Mouse (Mus musculus) lung, embryonic 16.5 days (tissue): Measurements from ENCODE around the gene Gm9045. TPM values are rescaled to one million over a fixed set of nuclear protein-coding genes. Genes with fewer than 3 reads are reported as not detected.
"Not testable (repeated sequence)": the region's sequence is repeated elsewhere in the genome, so short reads cannot be mapped to it uniquely, and the experiment has no call there.

Experiments
- ATAC-seq: fragments of 200-750 bp; cut with Nextera tagmentation; 2 replicates; pipeline ENCODE4 v1.8.0; 2017; ENCODE audit warnings: low read depth, mild to moderate bottlenecking, moderate library complexity
- H3K27ac ChIP-seq: fragments of 300-500 bp; sonication (generic); 2 replicates; pipeline ENCODE4 v1.5.1; 2014; ENCODE audit warnings: mild to moderate bottlenecking, control low read depth, low read length
- H3K27me3 ChIP-seq: fragments of 300-500 bp; sonication (generic); 2 replicates; pipeline ENCODE4 v1.6.1; 2014; ENCODE audit warnings: low read depth, low read length, mixed read lengths; ENCODE audit not compliant: control insufficient read depth, insufficient read depth
- H3K36me3 ChIP-seq: fragments of 300-500 bp; sonication (generic); 2 replicates; pipeline ENCODE4 v1.6.1; 2014; ENCODE audit warnings: low read length; ENCODE audit not compliant: control insufficient read depth, insufficient read depth
- H3K4me1 ChIP-seq: fragments of 300-500 bp; sonication (generic); replicated peaks from 2 replicates; pipeline ENCODE4 v1.6.1; 2014; ENCODE audit warnings: low read length, mixed read lengths; ENCODE audit not compliant: control insufficient read depth, insufficient read depth
- H3K4me2 ChIP-seq: fragments of 300-500 bp; sonication (generic); 2 replicates; pipeline ENCODE4 v1.6.1; 2014; ENCODE audit warnings: low read depth, low read length, control low read depth
- H3K4me3 ChIP-seq: fragments of 300-500 bp; sonication (generic); 2 replicates; pipeline ENCODE4 v1.5.1; 2014; ENCODE audit warnings: mild to moderate bottlenecking, low read length, control low read depth
- H3K9ac ChIP-seq: fragments of 300-500 bp; sonication (generic); 2 replicates; pipeline ENCODE4 v1.6.1; 2014; ENCODE audit warnings: low read length, control low read depth
- H3K9me3 ChIP-seq: fragments of 300-500 bp; sonication (generic); 2 replicates; pipeline ENCODE4 v1.6.1; 2016; ENCODE audit warnings: low read length; ENCODE audit not compliant: control insufficient read depth
- WGBS: fragments of 180-500 bp; shearing (Covaris S2); extraction: QIAGEN DNeasy Blood & Tissue Kit; methylation state at CpG from one replicate; pipeline ENCODE4 v1.1.7; 2014; 5-methylcytosine and 5-hydroxymethylcytosine counted together
- polyA plus RNA-seq: library from polyadenylated mRNA; unstranded; fragments of >200 nt; fragmentation: Nextera tagmentation; extraction: Ambion mirVana; gene quantifications from 2 replicates; pipeline ENCODE4 v1.2.1, GENCODE M21; 2015

Gm9045 gene
- 0.06 TPM in 1 of 2 replicates, not detected in the other for polyA plus RNA-seq

DNA sequence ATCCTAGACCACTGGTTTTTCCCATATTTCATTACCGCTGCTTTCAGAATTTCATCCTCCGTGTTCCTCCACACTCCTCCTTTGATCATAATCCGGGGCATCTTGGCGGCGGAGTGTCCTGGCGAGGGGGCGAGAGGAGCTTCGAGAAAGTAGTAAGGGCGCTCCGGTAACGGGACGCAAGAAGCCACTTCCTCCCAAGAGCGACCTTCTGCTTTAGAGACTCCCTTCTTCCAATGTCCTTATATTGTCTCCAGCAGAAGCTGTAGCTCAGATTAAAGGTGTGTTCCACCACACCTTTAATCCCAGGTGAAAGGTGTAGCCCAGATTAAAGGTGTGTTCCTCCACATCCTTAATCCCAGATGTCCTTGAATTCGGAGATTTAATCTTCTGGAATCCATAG is at the start of gene Gm9045:
Gm9045 (minus strand) TSS at position 101 of the 400 bp plus-strand sequence.
- not testable (repeated sequence) for H3K36me3 ChIP-seq, H3K4me3 ChIP-seq, H3K4me2 ChIP-seq, H3K9me3 ChIP-seq, H3K9ac ChIP-seq, H3K4me1 ChIP-seq, H3K27me3 ChIP-seq, H3K27ac ChIP-seq, ATAC-seq
- no CpG with 5 or more reads among the region's 14 CpGs for WGBS

DNA sequence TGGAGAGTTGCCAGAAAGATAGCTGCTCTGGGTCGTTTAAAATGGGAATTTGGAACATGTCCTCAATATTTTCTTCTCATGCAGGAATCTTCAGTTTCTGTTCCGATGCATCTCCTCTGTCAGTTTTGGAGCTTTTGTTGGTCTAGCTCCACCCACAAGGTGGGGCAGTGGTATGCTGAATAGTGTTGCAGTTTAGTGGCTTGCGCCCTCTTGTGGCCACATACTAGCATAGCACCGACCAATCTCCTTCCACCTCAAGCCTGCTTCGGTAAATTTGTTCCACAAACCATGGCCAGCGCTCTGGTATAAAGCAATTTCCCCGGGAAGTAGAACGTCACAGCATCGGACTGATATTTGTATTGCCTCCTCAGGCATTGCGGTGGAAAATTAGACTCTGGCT is 32.8 kb upstream of the Gm9045 start:
- no peaks in the 10 kb centered on the region for H3K9me3 ChIP-seq
- H3K4me3 ChIP-seq = no peak overlapping the region
- WGBS = 3% methylated on average over 10 of the region's 10 CpGs
- H3K27ac ChIP-seq = no peak overlapping the region
- peak; percentile 91 for ATAC-seq
- H3K4me2 ChIP-seq = peak overlapping the region; percentile 44
- no peaks in the 10 kb centered on the region for H3K4me1 ChIP-seq
- H3K36me3 ChIP-seq = no peaks in the 10 kb centered on the region
- no peak overlapping the region for H3K9ac ChIP-seq
- no peaks in the 10 kb centered on the region for H3K27me3 ChIP-seq

DNA sequence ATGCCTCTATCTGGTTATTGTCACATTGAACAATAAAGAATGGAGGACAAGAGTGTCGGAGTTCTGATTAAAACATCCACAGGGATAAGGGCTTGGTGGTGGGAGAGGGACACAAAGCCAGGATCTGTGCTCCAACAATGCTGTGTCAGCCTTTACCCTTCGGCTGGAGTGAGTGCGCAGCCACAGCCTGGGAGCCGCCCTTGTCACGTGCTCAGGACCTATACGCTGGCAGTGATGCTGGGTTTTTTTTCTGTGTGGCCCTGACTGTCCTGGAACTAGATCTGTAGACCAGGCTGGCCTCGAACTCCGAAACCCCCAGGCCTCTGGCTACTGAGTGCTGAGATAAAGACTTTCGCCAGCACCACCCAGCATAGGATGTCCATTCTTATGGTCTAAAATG is 31.9 kb upstream of the Gm9045 start:
- no peak for ATAC-seq
- 91% methylated on average over 9 of the region's 9 CpGs for WGBS
- no peaks in the 10 kb centered on the region for H3K36me3 ChIP-seq
- H3K4me3 ChIP-seq = no peak overlapping the region
- no peak overlapping the region for H3K9ac ChIP-seq
- H3K4me2 ChIP-seq = no peak overlapping the region
- H3K9me3 ChIP-seq = no peaks in the 10 kb centered on the region
- H3K27me3 ChIP-seq = no peaks in the 10 kb centered on the region
- H3K27ac ChIP-seq = no peak overlapping the region
- no peaks in the 10 kb centered on the region for H3K4me1 ChIP-seq

DNA sequence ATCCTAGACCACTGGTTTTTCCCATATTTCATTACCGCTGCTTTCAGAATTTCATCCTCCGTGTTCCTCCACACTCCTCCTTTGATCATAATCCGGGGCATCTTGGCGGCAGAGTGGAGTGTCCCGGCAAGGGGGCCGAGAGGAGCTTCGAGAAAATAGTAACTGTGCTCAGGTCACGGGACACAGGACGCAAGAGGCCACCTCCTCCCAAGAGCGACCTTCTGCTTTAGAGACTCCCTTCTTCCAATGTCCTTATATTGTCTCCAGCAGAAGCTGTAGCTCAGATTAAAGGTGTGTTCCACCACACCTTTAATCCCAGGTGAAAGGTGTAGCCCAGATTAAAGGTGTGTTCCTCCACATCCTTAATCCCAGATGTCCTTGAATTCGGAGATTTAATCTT is 16.4 kb upstream of the Gm9045 start, which contains the start of gene Gm9049:
Gm9049 (minus strand) TSS at position 101 of the 400 bp plus-strand sequence.
- H3K4me3 ChIP-seq, H3K36me3 ChIP-seq, H3K9me3 ChIP-seq, H3K4me2 ChIP-seq, H3K27ac ChIP-seq, H3K9ac ChIP-seq, ATAC-seq, H3K4me1 ChIP-seq, H3K27me3 ChIP-seq: not testable (repeated sequence)
- WGBS = no CpG with 5 or more reads among the region's 11 CpGs

DNA sequence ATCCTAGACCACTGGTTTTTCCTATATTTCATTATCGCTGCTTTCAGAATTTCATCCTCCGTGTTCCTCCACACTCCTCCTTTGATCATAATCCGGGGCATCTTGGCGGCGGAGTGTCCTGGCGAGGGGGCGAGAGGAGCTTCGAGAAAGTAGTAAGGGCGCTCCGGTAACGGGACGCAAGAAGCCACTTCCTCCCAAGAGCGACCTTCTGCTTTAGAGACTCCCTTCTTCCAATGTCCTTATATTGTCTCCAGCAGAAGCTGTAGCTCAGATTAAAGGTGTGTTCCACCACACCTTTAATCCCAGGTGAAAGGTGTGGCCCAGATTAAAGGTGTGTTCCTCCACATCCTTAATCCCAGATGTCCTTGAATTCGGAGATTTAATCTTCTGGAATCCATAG is 10.9 kb upstream of the Gm9045 start, which contains the start of gene Gm9048:
Gm9048 (minus strand) TSS at position 101 of the 400 bp plus-strand sequence.
- not testable (repeated sequence) for H3K4me3 ChIP-seq, H3K4me2 ChIP-seq, H3K27me3 ChIP-seq, H3K9me3 ChIP-seq, H3K9ac ChIP-seq, ATAC-seq, H3K4me1 ChIP-seq, H3K36me3 ChIP-seq, H3K27ac ChIP-seq
- WGBS = no CpG with 5 or more reads among the region's 14 CpGs

DNA sequence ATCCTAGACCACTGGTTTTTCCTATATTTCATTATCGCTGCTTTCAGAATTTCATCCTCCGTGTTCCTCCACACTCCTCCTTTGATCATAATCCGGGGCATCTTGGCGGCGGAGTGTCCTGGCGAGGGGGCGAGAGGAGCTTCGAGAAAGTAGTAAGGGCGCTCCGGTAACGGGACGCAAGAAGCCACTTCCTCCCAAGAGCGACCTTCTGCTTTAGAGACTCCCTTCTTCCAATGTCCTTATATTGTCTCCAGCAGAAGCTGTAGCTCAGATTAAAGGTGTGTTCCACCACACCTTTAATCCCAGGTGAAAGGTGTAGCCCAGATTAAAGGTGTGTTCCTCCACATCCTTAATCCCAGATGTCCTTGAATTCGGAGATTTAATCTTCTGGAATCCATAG is 5.5 kb upstream of the Gm9045 start, which contains the start of gene Gm9046:
Gm9046 (minus strand) TSS at position 101 of the 400 bp plus-strand sequence.
- H3K9me3 ChIP-seq, H3K27ac ChIP-seq, H3K9ac ChIP-seq, H3K36me3 ChIP-seq, H3K4me1 ChIP-seq, H3K4me3 ChIP-seq, H3K4me2 ChIP-seq, H3K27me3 ChIP-seq, ATAC-seq: not testable (repeated sequence)
- WGBS = no CpG with 5 or more reads among the region's 14 CpGs

DNA sequence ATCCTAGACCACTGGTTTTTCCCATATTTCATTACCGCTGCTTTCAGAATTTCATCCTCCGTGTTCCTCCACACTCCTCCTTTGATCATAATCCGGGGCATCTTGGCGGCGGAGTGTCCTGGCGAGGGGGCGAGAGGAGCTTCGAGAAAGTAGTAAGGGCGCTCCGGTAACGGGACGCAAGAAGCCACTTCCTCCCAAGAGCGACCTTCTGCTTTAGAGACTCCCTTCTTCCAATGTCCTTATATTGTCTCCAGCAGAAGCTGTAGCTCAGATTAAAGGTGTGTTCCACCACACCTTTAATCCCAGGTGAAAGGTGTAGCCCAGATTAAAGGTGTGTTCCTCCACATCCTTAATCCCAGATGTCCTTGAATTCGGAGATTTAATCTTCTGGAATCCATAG is 5.3 kb downstream of the Gm9045 start, which contains the start of gene Gm9044:
Gm9044 (minus strand) TSS at position 101 of the 400 bp plus-strand sequence.
- no CpG with 5 or more reads among the region's 14 CpGs for WGBS

DNA sequence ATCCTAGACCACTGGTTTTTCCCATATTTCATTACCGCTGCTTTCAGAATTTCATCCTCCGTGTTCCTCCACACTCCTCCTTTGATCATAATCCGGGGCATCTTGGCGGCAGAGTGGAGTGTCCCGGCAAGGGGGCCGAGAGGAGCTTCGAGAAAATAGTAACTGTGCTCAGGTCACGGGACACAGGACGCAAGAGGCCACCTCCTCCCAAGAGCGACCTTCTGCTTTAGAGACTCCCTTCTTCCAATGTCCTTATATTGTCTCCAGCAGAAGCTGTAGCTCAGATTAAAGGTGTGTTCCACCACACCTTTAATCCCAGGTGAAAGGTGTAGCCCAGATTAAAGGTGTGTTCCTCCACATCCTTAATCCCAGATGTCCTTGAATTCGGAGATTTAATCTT is 10.8 kb downstream of the Gm9045 start, which contains the start of gene Gm9040:
Gm9040 (minus strand) TSS at position 101 of the 400 bp plus-strand sequence.
- not testable (repeated sequence) for H3K27ac ChIP-seq, ATAC-seq, H3K4me1 ChIP-seq, H3K9ac ChIP-seq, H3K27me3 ChIP-seq, H3K36me3 ChIP-seq, H3K4me3 ChIP-seq, H3K4me2 ChIP-seq, H3K9me3 ChIP-seq
- WGBS = no CpG with 5 or more reads among the region's 11 CpGs

More for the DNA sequence above, 5.3 kb downstream of the Gm9045 start, which contains the start of gene Gm9044:
- H3K27me3 ChIP-seq, H3K27ac ChIP-seq, H3K9me3 ChIP-seq, H3K4me2 ChIP-seq, H3K36me3 ChIP-seq, H3K9ac ChIP-seq, H3K4me3 ChIP-seq, H3K4me1 ChIP-seq, ATAC-seq: not testable (repeated sequence)

DNA sequence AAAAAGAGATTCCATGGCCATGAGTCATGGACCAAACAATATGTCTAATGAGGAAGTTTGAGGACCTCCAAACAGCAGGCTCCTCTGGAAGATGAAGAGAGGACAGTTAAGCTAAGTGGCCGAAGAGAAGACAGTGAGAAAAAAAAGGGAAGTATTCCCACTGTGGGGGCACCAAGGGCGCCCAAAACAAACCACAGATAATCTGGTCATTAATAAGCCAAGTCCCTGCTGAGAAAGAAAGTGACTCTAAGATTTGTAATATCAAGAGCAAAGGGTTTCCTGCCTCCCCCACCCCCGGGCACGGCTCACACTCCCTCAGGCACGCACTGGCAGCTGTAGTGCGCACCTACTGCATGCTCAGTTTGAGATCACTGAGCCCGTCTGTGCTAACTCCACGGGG is 18.6 kb downstream of the Gm9045 start:
- WGBS = 75% methylated on average over 8 of the region's 8 CpGs
- Histone ChIP-seq H3K4me3 (no peak overlapping the region), H3K4me2 (no peak overlapping the region), H3K9ac (no peak overlapping the region), H3K36me3 (no peaks in the 10 kb centered on the region), H3K27me3 (no peaks in the 10 kb centered on the region), H3K27ac (no peak overlapping the region), H3K9me3 (no peaks in the 10 kb centered on the region), H3K4me1 (no peaks in the 10 kb centered on the region)
- no peak for ATAC-seq

DNA sequence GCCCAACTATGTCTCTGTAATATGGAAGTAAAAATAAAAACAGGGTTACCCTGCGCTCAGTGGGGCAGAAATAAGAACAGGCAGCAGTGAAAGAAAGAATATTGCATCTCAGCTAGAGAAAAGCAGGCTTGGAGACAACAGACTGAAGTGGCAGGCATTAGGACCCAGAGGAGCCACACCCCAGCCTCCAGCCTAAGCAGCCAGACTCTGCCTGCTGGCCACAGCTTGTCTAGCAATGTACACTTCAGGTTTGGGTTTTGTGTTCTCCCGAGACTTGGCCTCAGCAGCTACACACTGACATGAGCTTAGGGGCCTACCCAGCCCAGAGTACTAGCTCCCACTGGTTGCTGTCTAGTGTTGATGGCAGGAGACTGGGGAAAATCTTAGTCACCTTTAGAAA is 35.5 kb downstream of the Gm9045 start:
- 37% methylated on average over 2 of the region's 2 CpGs for WGBS
- not testable (repeated sequence) for H3K4me1 ChIP-seq, H3K27ac ChIP-seq, H3K4me2 ChIP-seq, H3K9ac ChIP-seq, H3K27me3 ChIP-seq, H3K36me3 ChIP-seq, H3K4me3 ChIP-seq, H3K9me3 ChIP-seq
- ATAC-seq = peak; percentile 36; the same call in 1 of the 2 replicates
